Mouse (Mus musculus) midbrain, embryonic 15.5 days (tissue): ENCODE measurements at regions not wholly inside any gene's neighbourhood (a gene's known extent, or its start where the extent isn't known, plus 50 kb on each side); places are given as distances from the start of the nearest gene placed in this dataset.
A peak's percentile ranks its signal among the peaks of the same experiment; 100 is the strongest.
"Not testable (repeated sequence)": the region's sequence is repeated elsewhere in the genome, so short reads cannot be mapped to it uniquely, and the experiment has no call there.

ENCODE experiments used
- ATAC-seq: fragments of 200-750 bp; cut with Nextera tagmentation; replicated peaks from 2 replicates; pipeline ENCODE4 v1.8.0; 2017; ENCODE audit warnings: moderate TSS enrichment
- H3K27ac ChIP-seq: fragments of 300-500 bp; sonication (generic); 2 replicates; pipeline ENCODE4 v1.5.1; 2015; ENCODE audit warnings: mild to moderate bottlenecking, inconsistent platforms
- H3K27me3 ChIP-seq: fragments of 300-500 bp; sonication (generic); replicated peaks from 2 replicates; pipeline ENCODE4 v1.6.1; 2015; ENCODE audit warnings: inconsistent platforms
- H3K36me3 ChIP-seq: fragments of 300-500 bp; sonication (generic); replicated peaks from 2 replicates; pipeline ENCODE4 v1.6.1; 2015; ENCODE audit warnings: inconsistent platforms
- H3K4me1 ChIP-seq: fragments of 300-500 bp; sonication (generic); 2 replicates; pipeline ENCODE4 v1.6.1; 2015; ENCODE audit warnings: inconsistent platforms
- H3K4me2 ChIP-seq: fragments of 300-500 bp; sonication (generic); 2 replicates; pipeline ENCODE4 v1.6.1; 2015; ENCODE audit warnings: inconsistent platforms, mild to moderate bottlenecking, moderate library complexity
- H3K4me3 ChIP-seq: fragments of 300-500 bp; sonication (generic); 2 replicates; pipeline ENCODE4 v1.5.1; 2015; ENCODE audit warnings: mild to moderate bottlenecking, inconsistent platforms
- H3K9ac ChIP-seq: fragments of 300-500 bp; sonication (generic); 2 replicates; pipeline ENCODE4 v1.6.1; 2015; ENCODE audit warnings: mild to moderate bottlenecking, inconsistent platforms
- H3K9me3 ChIP-seq: fragments of 300-500 bp; sonication (generic); 2 replicates; pipeline ENCODE4 v1.6.1; 2016; ENCODE audit warnings: inconsistent platforms
- WGBS: fragments of 180-500 bp; shearing (Covaris S2); methylation state at CpG from one replicate; pipeline ENCODE4 v1.1.7; 2015; ENCODE audit warnings: mixed read lengths; 5-methylcytosine and 5-hydroxymethylcytosine counted together

- 46% methylated on average over 5 of the region's 5 CpGs for WGBS
Observed at GRCm38 (mm10) chr13:72497036-72497435, 131.6 kb upstream of the Irx2 start.

GRCm38 (mm10) chr13:72497521-72497920, 131.1 kb upstream of the Irx2 start:
- no peaks in the 10 kb centered on the region for H3K36me3 ChIP-seq
- no peak overlapping the region for H3K4me3 ChIP-seq
- WGBS = 4% methylated on average over 10 of the region's 10 CpGs
- H3K4me2 ChIP-seq = 0 out of 2 replicates have a peak overlapping the region, but pooled peaks have one; percentile 13
- H3K9ac ChIP-seq = no peak overlapping the region
- H3K4me1 ChIP-seq = peaks cover 16% of the 10 kb centered on the region
- H3K27ac ChIP-seq = 0 out of 2 replicates have a peak overlapping the region, but pooled peaks have one; percentile 1
- ATAC-seq = peak; percentile 90
- H3K9me3 ChIP-seq = no peaks in the 10 kb centered on the region
- no peaks in the 10 kb centered on the region for H3K27me3 ChIP-seq

More at GRCm38 (mm10) chr13:72497036-72497435, 131.6 kb upstream of the Irx2 start:
- Histone ChIP-seq H3K9me3 (no peaks in the 10 kb centered on the region), H3K4me3 (no peak overlapping the region), H3K4me1 (peaks cover 16% of the 10 kb centered on the region), H3K4me2 (no peak overlapping the region), H3K27ac (0 out of 2 replicates have a peak overlapping the region, but pooled peaks have one; percentile 1), H3K27me3 (no peaks in the 10 kb centered on the region), H3K9ac (no peak overlapping the region), H3K36me3 (no peaks in the 10 kb centered on the region)
- 0 out of 2 replicates have a peak, but pooled peaks have one; percentile 17 for ATAC-seq

GRCm38 (mm10) chr13:72505954-72506353, 122.7 kb upstream of the Irx2 start:
- 88% methylated on average over 4 of the region's 4 CpGs for WGBS

GRCm38 (mm10) chr13:72538633-72539032, 90.0 kb upstream of the Irx2 start:
- 85% methylated on average over 4 of the region's 4 CpGs for WGBS

More at GRCm38 (mm10) chr13:72505954-72506353, 122.7 kb upstream of the Irx2 start:
- Histone ChIP-seq H3K4me2 (no peak overlapping the region), H3K9me3 (no peaks in the 10 kb centered on the region), H3K4me3 (no peak overlapping the region), H3K4me1 (no peaks in the 10 kb centered on the region), H3K27me3 (no peaks in the 10 kb centered on the region), H3K9ac (no peak overlapping the region), H3K36me3 (no peaks in the 10 kb centered on the region), H3K27ac (no peak overlapping the region)
- no peak for ATAC-seq

GRCm38 (mm10) chr13:72541706-72542105, 86.9 kb upstream of the Irx2 start:
- WGBS = 87% methylated on average over 3 of the region's 3 CpGs

More at GRCm38 (mm10) chr13:72538633-72539032, 90.0 kb upstream of the Irx2 start:
- Histone ChIP-seq H3K4me2 (no peak overlapping the region), H3K4me3 (no peak overlapping the region), H3K9ac (no peak overlapping the region), H3K4me1 (no peaks in the 10 kb centered on the region), H3K36me3 (no peaks in the 10 kb centered on the region), H3K27ac (no peak overlapping the region), H3K9me3 (no peaks in the 10 kb centered on the region), H3K27me3 (no peaks in the 10 kb centered on the region)
- ATAC-seq = no peak

GRCm38 (mm10) chr13:72557951-72558350, 70.7 kb upstream of the Irx2 start:
- no peak for ATAC-seq
- no peak overlapping the region for H3K9ac ChIP-seq
- H3K27ac ChIP-seq = no peak overlapping the region
- 76% methylated on average over 8 of the region's 8 CpGs for WGBS
- H3K9me3 ChIP-seq = no peaks in the 10 kb centered on the region
- no peaks in the 10 kb centered on the region for H3K27me3 ChIP-seq
- H3K4me1 ChIP-seq = no peaks in the 10 kb centered on the region
- H3K4me3 ChIP-seq = no peak overlapping the region
- no peaks in the 10 kb centered on the region for H3K36me3 ChIP-seq
- H3K4me2 ChIP-seq = no peak overlapping the region

More at GRCm38 (mm10) chr13:72541706-72542105, 86.9 kb upstream of the Irx2 start:
- Histone ChIP-seq H3K36me3 (no peaks in the 10 kb centered on the region), H3K4me3 (no peak overlapping the region), H3K27me3 (no peaks in the 10 kb centered on the region), H3K4me1 (no peaks in the 10 kb centered on the region), H3K27ac (no peak overlapping the region), H3K9me3 (no peaks in the 10 kb centered on the region), H3K9ac (no peak overlapping the region), H3K4me2 (no peak overlapping the region)
- no peak for ATAC-seq

- no peak overlapping the region for H3K4me2 ChIP-seq
- no peaks in the 10 kb centered on the region for H3K36me3 ChIP-seq
- H3K27me3 ChIP-seq = no peaks in the 10 kb centered on the region
- H3K9me3 ChIP-seq = no peaks in the 10 kb centered on the region
- no peak overlapping the region for H3K4me3 ChIP-seq
- no peak overlapping the region for H3K9ac ChIP-seq
- ATAC-seq = no peak
- 35% methylated on average over 7 of the region's 7 CpGs for WGBS
- H3K27ac ChIP-seq = no peak overlapping the region
- H3K4me1 ChIP-seq = peaks cover 6% of the 10 kb centered on the region
Observed at GRCm38 (mm10) chr13:72571871-72572270, 56.7 kb upstream of the Irx2 start.

GRCm38 (mm10) chr13:72572846-72573245, 55.8 kb upstream of the Irx2 start:
- no peaks in the 10 kb centered on the region for H3K27me3 ChIP-seq
- no peaks in the 10 kb centered on the region for H3K36me3 ChIP-seq
- 34% methylated on average over 1 of the region's 1 CpGs for WGBS
- H3K9ac ChIP-seq = no peak overlapping the region
- no peak overlapping the region for H3K4me2 ChIP-seq
- no peaks in the 10 kb centered on the region for H3K9me3 ChIP-seq
- H3K27ac ChIP-seq = no peak overlapping the region
- H3K4me1 ChIP-seq = peaks cover 10% of the 10 kb centered on the region
- no peak overlapping the region for H3K4me3 ChIP-seq
- no peak for ATAC-seq

GRCm38 (mm10) chr13:72574126-72574525, 54.5 kb upstream of the Irx2 start:
- H3K27me3 ChIP-seq, H3K4me3 ChIP-seq, H3K9ac ChIP-seq, H3K36me3 ChIP-seq, ATAC-seq, H3K9me3 ChIP-seq, H3K4me2 ChIP-seq, H3K27ac ChIP-seq, H3K4me1 ChIP-seq: not testable (repeated sequence)
- WGBS = 80% methylated on average over 4 of the region's 4 CpGs

GRCm38 (mm10) chr13:72576485-72576884, 52.1 kb upstream of the Irx2 start:
- 17% methylated on average over 6 of the region's 6 CpGs for WGBS
- Histone ChIP-seq H3K9ac (no peak overlapping the region), H3K4me1 (peaks cover 10% of the 10 kb centered on the region), H3K36me3 (no peaks in the 10 kb centered on the region), H3K9me3 (peaks cover 5% of the 10 kb centered on the region; the same call in 1 of the 2 replicates), H3K4me3 (no peak overlapping the region), H3K27me3 (no peaks in the 10 kb centered on the region), H3K4me2 (no peak overlapping the region), H3K27ac (0 out of 2 replicates have a peak overlapping the region, but pooled peaks have one; percentile 18)
- ATAC-seq = peak; percentile 84

- Histone ChIP-seq H3K36me3 (no peaks in the 10 kb centered on the region), H3K4me3 (no peak overlapping the region), H3K9me3 (peaks cover 5% of the 10 kb centered on the region; the same call in 1 of the 2 replicates), H3K4me1 (peaks cover 10% of the 10 kb centered on the region), H3K27ac (no peak overlapping the region), H3K9ac (no peak overlapping the region), H3K27me3 (no peaks in the 10 kb centered on the region), H3K4me2 (no peak overlapping the region)
- WGBS = 90% methylated on average over 3 of the region's 3 CpGs
- ATAC-seq = no peak
Observed at GRCm38 (mm10) chr13:72578416-72578815, 50.2 kb upstream of the Irx2 start.
